Mouse (Mus musculus): Measurements from ENCODE around the gene Aagab. TPM values are rescaled to one million over a fixed set of nuclear protein-coding genes. Genes with fewer than 3 reads are reported as not detected.

The Aagab gene
- 22.0 and 32.9 TPM in 2 replicates for polyA plus RNA-seq (2021; fragmentation: Nextera tagmentation)
- long read RNA-seq, experiment 1, full-length matches to known transcripts, result 288 of 508 reads
- long read RNA-seq, experiment 1, partial matches to known transcripts, result 13 of 508 reads
- long read RNA-seq, experiment 1, other reads (novel, unspliced or antisense), result 207 of 508 reads
- long read RNA-seq, experiment 2, full-length matches to known transcripts, result 36 of 69 reads
- long read RNA-seq, experiment 2, partial matches to known transcripts, result 6 of 69 reads
- long read RNA-seq, experiment 2, other reads (novel, unspliced or antisense), result 27 of 69 reads

DNA sequence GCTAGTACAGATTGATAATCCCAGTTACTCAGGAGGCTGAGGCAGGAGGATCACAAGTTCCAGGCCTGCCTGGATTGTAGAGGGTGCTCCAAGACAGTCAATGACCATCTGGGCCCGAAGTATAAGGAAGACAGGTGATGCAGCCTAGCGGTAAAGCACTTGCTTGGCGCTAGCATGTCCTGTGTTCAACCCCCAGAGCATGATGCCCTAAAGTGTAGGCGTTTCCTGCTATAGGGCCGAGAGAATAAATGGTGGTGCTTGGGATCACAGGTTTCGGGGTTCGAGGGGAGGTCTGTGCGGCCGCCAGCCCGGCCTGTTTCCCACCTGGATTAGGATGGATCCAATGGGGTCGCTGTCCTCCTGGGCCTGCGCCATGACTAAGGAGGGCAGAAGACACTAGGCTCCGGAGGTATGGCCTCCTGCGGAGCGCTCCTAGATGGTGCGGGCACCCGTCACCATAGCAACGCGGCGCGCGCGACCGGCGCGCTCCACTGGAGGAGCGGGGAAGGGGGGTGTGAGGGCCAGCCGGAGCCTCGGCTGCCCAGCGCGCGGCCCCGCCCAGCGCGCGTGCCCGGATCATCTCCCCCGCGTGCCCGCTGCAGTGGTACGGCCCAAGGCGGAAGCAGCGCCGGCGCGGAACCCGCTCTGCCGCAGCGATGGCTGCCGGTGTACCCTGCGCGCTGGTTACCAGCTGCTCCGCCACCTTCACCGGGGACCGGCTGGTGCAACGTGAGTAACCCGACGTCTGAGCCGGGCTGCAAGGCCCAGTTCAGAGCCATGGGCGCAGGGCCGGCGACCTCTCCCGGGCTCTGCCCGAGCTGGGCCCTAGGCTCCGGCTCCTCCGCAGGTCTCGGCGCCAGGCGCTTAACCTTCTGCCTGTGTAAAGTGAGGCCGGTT lies at the start of gene Aagab, which contains the start of gene Iqch:
Gene Aagab (plus strand): TSS at position 618 of the 897 bp plus-strand sequence.
Gene Iqch (minus strand): TSS at position 451 of the 897 bp plus-strand sequence.

Other genes starting within 250 kb of the Aagab start
- 23.4 and 27.6 TPM in 2 replicates for gene Map2k5, start 224.8 kb upstream of the Aagab start, polyA plus RNA-seq (2021; fragmentation: Nextera tagmentation)
- gene 2300009A05Rik, start 203.4 kb upstream of the Aagab start, polyA plus RNA-seq (2021; fragmentation: Nextera tagmentation), result 27.0 and 72.9 TPM in 2 replicates
- gene Iqch, start 167 bp upstream of the Aagab start, polyA plus RNA-seq (2021; fragmentation: Nextera tagmentation), result 0.07 TPM in 1 of 2 replicates, not detected in the other
- 8.0 and 10.0 TPM in 2 replicates for gene Smad3, start 155.3 kb downstream of the Aagab start, polyA plus RNA-seq (2021; fragmentation: Nextera tagmentation)